Mouse (Mus musculus) heart, embryonic 15.5 days (tissue): Measurements from ENCODE around the gene Vstm5. TPM values are rescaled to one million over a fixed set of nuclear protein-coding genes. Genes with fewer than 3 reads are reported as not detected.

ENCODE experiments used
- ATAC-seq: fragments of 200-750 bp; cut with Nextera tagmentation; replicated peaks from 2 replicates; pipeline ENCODE4 v1.8.0; 2017; ENCODE audit warnings: low read depth, moderate TSS enrichment; ENCODE audit not compliant: insufficient number of reproducible peaks, insufficient read depth, low FRiP score
- H3K27ac ChIP-seq: fragments of 300-500 bp; sonication (generic); 2 replicates; pipeline ENCODE4 v1.5.1; 2015; ENCODE audit warnings: mild to moderate bottlenecking, inconsistent platforms
- H3K27me3 ChIP-seq: fragments of 300-500 bp; sonication (generic); 2 replicates; pipeline ENCODE4 v1.6.1; 2015; ENCODE audit warnings: inconsistent platforms
- H3K36me3 ChIP-seq: fragments of 300-500 bp; sonication (generic); 2 replicates; pipeline ENCODE4 v1.6.1; 2015; ENCODE audit warnings: mild to moderate bottlenecking, inconsistent platforms
- H3K4me1 ChIP-seq: fragments of 300-500 bp; sonication (generic); replicated peaks from 2 replicates; pipeline ENCODE4 v1.6.1; 2015; ENCODE audit warnings: inconsistent platforms
- H3K4me2 ChIP-seq: fragments of 300-500 bp; sonication (generic); 2 replicates; pipeline ENCODE4 v1.6.1; 2015; ENCODE audit warnings: inconsistent platforms, mild to moderate bottlenecking, moderate library complexity
- H3K4me3 ChIP-seq: fragments of 300-500 bp; sonication (generic); 2 replicates; pipeline ENCODE4 v1.5.1; 2015; ENCODE audit warnings: mild to moderate bottlenecking, inconsistent platforms
- H3K9ac ChIP-seq: fragments of 300-500 bp; sonication (generic); 2 replicates; pipeline ENCODE4 v1.6.1; 2015; ENCODE audit warnings: mild to moderate bottlenecking, inconsistent platforms
- H3K9me3 ChIP-seq: fragments of 300-500 bp; sonication (generic); replicated peaks from 2 replicates; pipeline ENCODE4 v1.6.1; 2016; ENCODE audit warnings: inconsistent platforms
- WGBS: fragments of 180-500 bp; shearing (Covaris S2); methylation state at CpG from one replicate; pipeline ENCODE4 v1.1.7; 2015; ENCODE audit warnings: mixed read lengths; 5-methylcytosine and 5-hydroxymethylcytosine counted together
- polyA plus RNA-seq: library from polyadenylated mRNA; unstranded; fragments of >200 nt; fragmentation: Nextera tagmentation; extraction: Ambion mirVana; gene quantifications from 2 replicates; pipeline ENCODE4 v1.2.1, GENCODE M21; 2015

Vstm5 gene
- polyA plus RNA-seq, 1 experiment from 2014 or later: 1.5 TPM

DNA sequence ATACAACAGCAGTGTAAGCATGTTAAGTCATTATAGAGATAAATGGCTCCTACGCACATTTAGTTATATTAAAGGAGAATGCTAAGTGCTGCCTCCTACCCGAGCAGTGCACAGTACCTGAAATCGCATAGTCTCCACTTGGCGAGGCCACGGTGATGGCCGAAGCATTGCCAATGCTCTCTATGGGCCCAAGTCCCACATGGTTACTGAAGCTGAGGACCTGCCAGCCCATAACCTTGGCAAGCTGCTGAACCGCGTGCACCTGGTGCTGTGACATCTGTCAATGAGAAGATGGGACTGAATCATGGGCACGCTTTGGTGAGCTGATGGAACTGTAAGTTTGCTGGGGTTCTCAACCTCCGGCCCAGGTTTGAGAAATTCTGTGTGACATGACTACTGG lies 24.6 kb downstream of the Vstm5 start:
- Histone ChIP-seq H3K27me3 (no peaks in the 10 kb centered on the region), H3K27ac (no peak overlapping the region), H3K4me1 (no peaks in the 10 kb centered on the region), H3K9me3 (no peaks in the 10 kb centered on the region), H3K4me3 (no peak overlapping the region), H3K9ac (no peak overlapping the region), H3K4me2 (no peak overlapping the region), H3K36me3 (peaks cover 75% of the 10 kb centered on the region)
- no peak for ATAC-seq
- 94% methylated on average over 10 of the region's 10 CpGs for WGBS

DNA sequence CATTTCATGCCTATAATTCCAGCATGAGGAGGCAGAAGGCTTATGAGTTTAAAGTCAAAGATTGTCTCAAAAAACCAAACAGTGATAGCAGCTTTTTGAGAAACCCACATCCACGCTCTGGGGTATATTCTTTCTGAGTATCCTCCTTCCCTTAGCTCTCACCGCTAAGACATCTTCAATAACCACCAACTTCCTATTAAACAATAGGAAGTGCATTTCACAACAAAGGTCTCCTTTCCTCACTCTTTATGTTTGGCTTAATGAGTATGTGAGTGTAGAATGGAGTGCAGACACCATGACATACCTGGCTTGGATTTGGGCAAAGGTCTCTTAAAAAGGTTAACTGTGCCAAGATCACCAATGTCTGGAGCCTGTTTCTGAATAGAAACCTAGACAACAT lies 35.1 kb downstream of the Vstm5 start:
- ATAC-seq: no peak
- 90% methylated on average over 2 of the region's 2 CpGs for WGBS
- Histone ChIP-seq H3K4me1 (peaks cover 14% of the 10 kb centered on the region), H3K9me3 (no peaks in the 10 kb centered on the region), H3K36me3 (peaks cover 72% of the 10 kb centered on the region), H3K27ac (no peak overlapping the region), H3K9ac (no peak overlapping the region), H3K4me2 (no peak overlapping the region), H3K4me3 (no peak overlapping the region), H3K27me3 (no peaks in the 10 kb centered on the region)

DNA sequence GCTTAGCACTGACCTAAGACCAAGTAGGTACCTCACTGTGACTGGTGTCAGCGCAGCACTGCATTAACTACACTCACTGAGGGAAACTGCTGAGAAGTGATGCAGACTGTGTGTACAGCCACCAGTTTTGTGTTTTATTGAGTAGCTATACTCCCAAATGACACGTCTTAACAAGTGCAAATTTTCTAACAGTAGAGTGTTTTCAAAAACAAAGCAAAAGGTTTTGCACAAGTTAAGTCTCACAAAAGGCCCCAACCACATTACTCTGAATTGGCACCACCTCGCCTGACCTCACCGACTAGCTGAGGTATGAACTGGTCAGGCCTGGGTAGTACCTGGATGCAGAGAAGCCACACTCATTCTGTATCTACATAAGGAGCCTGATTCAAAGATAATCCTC lies 38.0 kb downstream of the Vstm5 start:
- H3K4me2 ChIP-seq: no peak overlapping the region
- H3K27ac ChIP-seq: no peak overlapping the region
- H3K4me3 ChIP-seq: no peak overlapping the region
- no peaks in the 10 kb centered on the region for H3K9me3 ChIP-seq
- H3K36me3 ChIP-seq: peaks cover 44% of the 10 kb centered on the region
- H3K9ac ChIP-seq: no peak overlapping the region
- 92% methylated on average over 4 of the region's 4 CpGs for WGBS
- peaks cover 23% of the 10 kb centered on the region for H3K4me1 ChIP-seq
- H3K27me3 ChIP-seq: no peaks in the 10 kb centered on the region
- no peak for ATAC-seq

DNA sequence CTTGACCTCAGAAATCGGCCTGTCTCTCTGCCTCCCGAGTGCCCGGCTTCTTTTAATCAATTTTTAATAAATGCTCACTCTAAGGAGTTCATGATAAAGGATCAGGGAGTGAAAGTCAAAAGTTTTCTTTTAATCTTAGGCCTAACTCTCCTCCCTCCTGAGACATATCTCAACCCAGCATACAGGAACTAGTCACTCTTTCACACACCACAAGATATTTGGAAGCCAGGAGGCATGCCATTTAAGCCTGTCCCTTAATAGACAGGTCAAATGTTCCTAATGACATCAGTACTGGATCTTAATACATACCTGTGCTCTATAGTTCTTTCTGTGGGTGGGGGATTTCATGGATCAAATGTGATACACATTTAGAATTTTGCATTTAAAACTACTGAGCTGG lies 39.5 kb downstream of the Vstm5 start:
- Histone ChIP-seq H3K9me3 (no peaks in the 10 kb centered on the region), H3K4me1 (peaks cover 23% of the 10 kb centered on the region), H3K4me2 (no peak overlapping the region; the same call in 1 of the 2 replicates), H3K4me3 (no peak overlapping the region), H3K9ac (no peak overlapping the region), H3K36me3 (peaks cover 29% of the 10 kb centered on the region), H3K27me3 (no peaks in the 10 kb centered on the region), H3K27ac (no peak overlapping the region)
- WGBS: 93% methylated on average over 3 of the region's 3 CpGs
- no peak for ATAC-seq

DNA sequence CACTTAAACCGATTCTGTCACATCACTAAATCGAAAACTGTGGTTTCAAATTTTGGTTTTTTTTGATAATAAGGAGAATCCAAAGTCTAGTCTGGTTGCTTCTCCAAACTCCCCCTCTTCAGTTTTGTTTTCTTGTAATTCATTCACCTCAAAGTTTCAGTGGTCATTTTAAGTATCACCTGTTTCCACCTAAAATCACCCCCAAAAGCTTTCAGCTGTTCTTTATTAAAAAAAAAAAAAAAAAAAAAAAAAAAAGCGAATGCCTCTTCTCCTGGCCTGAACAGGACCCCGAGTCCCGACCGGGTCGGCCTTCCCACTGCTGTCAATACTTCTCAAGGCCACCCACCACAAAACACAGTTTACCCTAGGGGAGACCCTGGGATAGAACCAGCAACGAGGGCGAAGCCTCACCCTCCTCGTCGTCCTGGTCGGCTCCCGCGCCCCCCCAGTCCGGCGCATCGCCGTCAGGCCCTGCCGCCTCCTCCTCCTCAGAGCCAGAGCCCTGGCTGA lies 40.3 kb downstream of the Vstm5 start:
- Histone ChIP-seq H3K9me3 (no peaks in the 10 kb centered on the region), H3K27me3 (no peaks in the 10 kb centered on the region), H3K4me3 (peak overlapping the region; percentile 75), H3K4me1 (peaks cover 23% of the 10 kb centered on the region), H3K4me2 (peak overlapping the region; percentile 77), H3K9ac (peak overlapping the region; percentile 84), H3K36me3 (peaks cover 20% of the 10 kb centered on the region), H3K27ac (peak overlapping the region; percentile 92)
- 8% methylated on average over 19 of the region's 19 CpGs for WGBS
- ATAC-seq: no peak; the same call in 1 of the 2 replicates

DNA sequence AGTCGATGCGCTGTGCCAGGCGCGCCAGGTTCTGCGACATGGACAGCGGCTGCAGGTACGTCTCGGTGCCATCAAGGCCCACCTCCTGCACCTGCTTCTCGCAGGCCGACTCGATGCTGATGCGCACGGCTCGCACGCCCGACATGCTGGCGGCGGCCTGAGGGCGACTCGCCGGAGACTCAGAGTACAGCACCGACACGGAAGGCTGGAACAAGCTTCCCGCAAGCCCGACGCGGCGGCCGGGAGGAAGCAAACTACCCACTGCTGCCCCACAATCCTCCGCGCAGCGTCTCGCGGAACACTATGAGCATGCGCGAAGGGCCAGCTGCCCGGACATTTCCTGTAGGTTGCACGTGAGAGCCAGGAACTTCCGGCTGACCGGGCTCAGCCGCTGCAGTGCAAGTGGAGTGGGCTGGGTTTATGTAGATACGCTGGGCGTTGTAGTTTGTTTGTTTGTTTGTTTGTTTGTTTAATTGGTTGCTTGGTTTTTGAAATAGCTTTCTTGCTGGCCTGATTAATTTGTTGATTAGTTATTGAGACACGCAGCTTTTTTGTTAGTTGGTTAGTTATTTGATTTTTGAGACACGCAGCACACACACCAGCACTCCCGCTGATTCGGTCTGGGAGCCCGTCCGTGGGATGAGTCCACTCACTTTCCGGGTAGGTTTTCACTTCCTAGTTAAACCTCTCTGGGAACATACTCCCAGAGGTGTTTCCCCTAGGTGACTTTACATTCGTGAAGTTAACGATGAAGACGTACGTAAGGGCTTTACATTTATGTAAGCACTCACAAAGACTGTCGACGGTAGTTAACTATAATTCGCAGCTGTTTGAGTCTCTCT lies 41.0 kb downstream of the Vstm5 start, which contains the start of gene Med17:
Gene Med17, minus strand, starts transcription at position 283 of the 842 bp plus-strand sequence.
- peak; percentile 97 for ATAC-seq
- Histone ChIP-seq H3K9ac (peak within 1 kb of the TSS; percentile 84), H3K27ac (peak within 1 kb of the TSS; percentile 92), H3K9me3 (no peaks in the 10 kb centered on the region), H3K36me3 (peaks cover 15% of the 10 kb centered on the region), H3K4me1 (peaks cover 23% of the 10 kb centered on the region), H3K27me3 (no peaks in the 10 kb centered on the region), H3K4me3 (peak within 1 kb of the TSS; percentile 75), H3K4me2 (peak within 1 kb of the TSS; percentile 77)
- under 1% methylated on average over 57 of the region's 57 CpGs for WGBS

DNA sequence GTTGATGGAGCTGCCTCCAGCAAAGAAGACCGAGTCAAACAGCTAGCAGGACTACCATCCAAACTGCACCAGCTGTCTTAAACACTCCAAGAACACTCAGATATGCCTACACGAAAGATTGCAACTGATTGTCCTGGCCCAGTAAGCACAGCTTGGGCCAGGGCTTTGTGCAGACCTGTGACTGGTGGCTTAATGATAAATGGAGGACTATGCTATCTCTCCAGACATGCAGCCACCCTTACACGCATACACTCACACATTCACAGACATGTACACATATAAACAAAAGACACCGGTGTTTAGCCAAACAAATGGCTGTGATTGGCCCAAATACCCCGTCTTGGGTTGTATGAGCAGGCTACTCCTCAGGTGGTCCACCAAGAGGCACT lies 41.6 kb downstream of the Vstm5 start:
- Histone ChIP-seq H3K9ac (peak overlapping the region; percentile 84), H3K4me3 (peak overlapping the region; percentile 75), H3K4me2 (peak overlapping the region; percentile 77), H3K27ac (peak overlapping the region; percentile 92; the same call in 1 of the 2 replicates), H3K36me3 (peaks cover 9% of the 10 kb centered on the region; the same call in 1 of the 2 replicates), H3K4me1 (peaks cover 23% of the 10 kb centered on the region), H3K9me3 (no peaks in the 10 kb centered on the region), H3K27me3 (no peaks in the 10 kb centered on the region)
- WGBS: 42% methylated on average over 5 of the region's 5 CpGs
- no peak for ATAC-seq

DNA sequence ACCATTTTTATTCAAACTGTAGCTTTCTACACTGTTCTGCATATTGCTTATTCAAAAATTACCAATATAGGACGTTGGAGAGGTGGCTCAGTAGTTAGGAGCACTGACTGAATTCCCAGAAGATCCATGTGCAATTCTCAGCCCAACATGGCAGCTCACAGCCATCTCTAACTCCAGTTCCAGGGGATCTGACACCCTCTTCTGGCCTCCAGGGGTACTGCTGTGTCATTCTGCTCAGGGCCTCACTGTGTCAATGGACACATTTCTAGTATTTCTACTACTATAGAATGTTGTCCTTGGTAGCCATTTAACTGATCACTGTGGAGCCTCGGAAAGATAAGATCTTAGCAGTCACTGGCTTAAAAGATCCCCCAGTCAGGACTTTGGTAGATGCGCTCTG lies 46.6 kb downstream of the Vstm5 start:
- Histone ChIP-seq H3K27ac (no peak overlapping the region), H3K4me3 (no peak overlapping the region), H3K9me3 (no peaks in the 10 kb centered on the region), H3K9ac (no peak overlapping the region), H3K4me1 (peaks cover 6% of the 10 kb centered on the region), H3K27me3 (no peaks in the 10 kb centered on the region), H3K36me3 (no peaks in the 10 kb centered on the region), H3K4me2 (no peak overlapping the region)
- WGBS: 64% methylated on average over 3 of the region's 3 CpGs
- ATAC-seq: no peak

DNA sequence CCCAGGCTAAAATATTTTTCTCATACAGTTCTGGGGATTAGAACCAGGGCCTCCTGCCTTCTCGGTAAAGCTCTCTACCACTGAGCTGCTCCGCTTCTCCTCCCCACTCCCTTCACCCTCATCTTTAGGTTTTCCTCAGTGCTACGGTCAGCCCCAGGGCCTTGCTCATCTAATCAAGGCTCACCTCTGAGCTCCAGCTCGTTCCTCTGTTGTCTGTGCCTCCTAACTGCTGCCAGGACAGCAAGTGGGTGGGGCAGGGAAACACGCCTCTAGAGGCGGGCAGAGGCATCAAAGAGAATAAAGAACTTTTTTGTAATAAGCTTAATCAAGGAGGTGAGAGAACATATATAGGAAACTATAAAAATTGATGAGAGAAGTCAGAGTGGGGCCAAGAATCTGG lies 49.0 kb downstream of the Vstm5 start:
- Histone ChIP-seq H3K4me2 (no peak overlapping the region), H3K4me3 (no peak overlapping the region), H3K4me1 (no peaks in the 10 kb centered on the region), H3K27me3 (no peaks in the 10 kb centered on the region), H3K36me3 (no peaks in the 10 kb centered on the region), H3K9me3 (no peaks in the 10 kb centered on the region), H3K9ac (no peak overlapping the region), H3K27ac (no peak overlapping the region)
- WGBS: 69% methylated on average over 6 of the region's 6 CpGs
- ATAC-seq: no peak

DNA sequence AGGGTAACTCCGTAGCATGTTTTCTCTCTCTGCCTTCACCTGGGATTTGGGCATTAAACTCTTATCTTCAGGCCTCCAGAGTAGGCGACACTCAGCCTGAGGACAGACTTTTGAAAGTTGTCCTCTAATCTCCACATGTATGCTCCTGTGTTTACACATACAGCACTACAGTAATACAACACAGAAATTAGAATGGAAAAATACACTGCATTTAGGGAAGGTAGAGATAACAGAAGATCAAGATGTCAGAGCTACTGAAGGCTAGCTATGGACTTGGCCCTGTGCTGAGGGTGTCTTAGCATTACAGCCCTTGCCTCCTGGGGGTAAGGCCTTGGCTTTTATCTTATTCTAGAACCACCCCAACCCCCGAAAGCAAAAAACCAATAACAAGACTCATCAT lies 49.6 kb downstream of the Vstm5 start:
- H3K27ac ChIP-seq: no peak overlapping the region
- no peaks in the 10 kb centered on the region for H3K27me3 ChIP-seq
- H3K36me3 ChIP-seq: 0 out of 2 replicates have a peak, but pooled peaks cover 1% of the 10 kb centered on the region
- H3K9me3 ChIP-seq: no peaks in the 10 kb centered on the region
- H3K4me1 ChIP-seq: no peaks in the 10 kb centered on the region
- WGBS: 76% methylated on average over 3 of the region's 3 CpGs
- H3K9ac ChIP-seq: no peak overlapping the region
- ATAC-seq: no peak
- H3K4me3 ChIP-seq: no peak overlapping the region
- no peak overlapping the region for H3K4me2 ChIP-seq

DNA sequence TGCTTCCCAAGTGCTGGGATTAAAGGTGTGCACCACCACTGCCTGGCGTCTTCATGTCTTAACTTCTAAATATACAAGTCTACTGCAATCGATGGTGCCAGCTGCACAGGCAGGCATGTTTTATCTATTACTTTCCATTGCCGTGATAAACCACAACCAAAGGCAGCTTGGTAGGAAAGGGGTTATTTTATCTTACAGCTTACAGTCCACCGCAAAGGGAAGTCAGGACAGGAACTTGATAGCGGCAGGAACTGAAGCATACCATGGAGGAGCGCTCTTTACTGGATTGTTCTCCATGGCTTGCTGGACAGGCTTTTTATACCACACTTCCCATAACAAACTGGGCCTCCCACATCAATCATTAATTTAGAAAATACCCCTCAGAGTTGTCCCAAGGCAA lies 50.4 kb downstream of the Vstm5 start:
- Histone ChIP-seq H3K4me3 (no peak overlapping the region), H3K9ac (no peak overlapping the region), H3K4me2 (no peak overlapping the region), H3K27me3 (no peaks in the 10 kb centered on the region), H3K27ac (no peak overlapping the region), H3K4me1 (no peaks in the 10 kb centered on the region), H3K36me3 (0 out of 2 replicates have a peak, but pooled peaks cover 3% of the 10 kb centered on the region), H3K9me3 (no peaks in the 10 kb centered on the region)
- peak; percentile 31; the same call in 1 of the 2 replicates for ATAC-seq
- 54% methylated on average over 6 of the region's 6 CpGs for WGBS
